Mouse (Mus musculus): ENCODE measurements around the gene Smarca2.

GRCm38 (mm10) chr19:26608434-26608812 lies 3.6 kb downstream of the Smarca2 start:
- TF ChIP-seq CTCF (IDR thresholded peaks at IDR 0.05; ENCODE audit: low read depth) (no peak), EP300 (IDR thresholded peaks at IDR 0.05; ENCODE audit: low read depth) (no peak)
